Mouse (Mus musculus) v-Abl transformed pro-B cells (cell line): Measurements from ENCODE around the gene Rhov.

Experiments used
- in situ Hi-C, 2 experiments: fragments of 400-800 bp; cut with MboI; formaldehyde crosslinking; loops; one replicate each; pipeline ENCODE4 v1.15.1; 2025; ENCODE audit not compliant: unreplicated experiment in 2 of 2

The Rhov gene

GRCm38 (mm10) chr2:119270643-119271331 is at the start of gene Rhov:
Rhov (minus strand) TSS chr2:119271272.
- in situ Hi-C loops = no loop called here

GRCm38 (mm10) chr2:119320571-119320970 is 49.5 kb upstream of the Rhov start:
- in situ Hi-C loops = no loop called here

DNA sequence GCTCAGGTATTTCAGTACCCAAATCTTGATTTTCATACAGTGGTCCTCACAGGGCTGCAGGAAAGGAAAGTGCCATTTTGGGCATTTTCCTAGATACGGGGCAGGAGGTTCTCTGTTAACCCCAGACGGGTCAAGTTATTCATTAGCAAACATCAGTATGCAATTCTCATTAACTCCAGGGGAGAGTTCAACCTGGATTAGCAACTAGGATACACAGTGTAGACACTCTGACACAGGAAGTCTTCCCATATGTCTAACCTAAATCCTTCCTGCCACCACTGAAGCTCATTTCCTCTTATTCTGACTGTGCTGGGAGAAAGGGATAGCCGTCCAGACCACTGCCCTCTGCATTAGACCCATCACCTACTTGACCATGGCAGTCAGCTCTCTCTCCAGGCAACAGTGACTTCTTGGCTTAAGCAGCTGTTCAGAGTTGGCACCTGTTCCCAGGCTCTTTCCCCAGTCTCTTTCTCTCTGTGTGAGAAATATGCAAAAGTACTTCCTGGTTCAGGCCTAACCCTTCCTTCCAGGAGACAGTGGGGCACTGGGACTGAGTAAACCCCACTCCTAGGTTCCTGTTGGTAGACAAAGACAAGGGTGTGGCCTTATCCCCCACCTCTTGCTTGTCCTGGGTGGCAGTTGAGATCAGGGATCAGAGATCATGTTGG is 47.1 kb upstream of the Rhov start:
- in situ Hi-C loops = no loop called here

DNA sequence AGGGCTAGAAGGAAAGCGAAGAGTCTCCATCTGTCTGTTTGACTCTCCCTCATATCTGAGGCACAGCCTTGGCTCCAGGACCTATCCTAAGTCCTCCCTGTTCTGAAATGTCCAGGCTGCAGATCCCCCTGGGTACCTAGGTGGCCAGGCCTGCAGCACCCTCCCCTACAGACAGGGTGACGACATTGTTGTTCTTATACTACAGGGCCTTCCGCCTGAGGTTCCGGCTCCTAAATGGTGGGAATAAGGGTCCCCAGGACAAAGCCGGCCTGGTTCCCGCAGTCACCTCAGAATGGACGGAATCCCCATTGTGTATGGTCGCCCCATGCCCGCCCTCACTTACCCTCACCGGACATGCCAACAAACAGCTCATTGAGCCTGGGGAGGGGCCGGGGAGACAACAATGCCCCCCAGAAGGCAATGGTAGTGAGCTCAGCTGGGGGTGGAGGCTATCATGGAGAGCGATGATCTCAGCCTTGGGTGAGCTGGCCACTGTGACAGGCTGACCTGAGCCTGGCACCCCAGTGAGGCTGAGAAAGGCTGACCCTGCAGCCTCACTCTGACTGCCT is 43.8 kb upstream of the Rhov start:
- in situ Hi-C loops = no loop called here

- in situ Hi-C loops = no loop called here
These were observed 42.9 kb upstream of the Rhov start for GRCm38 (mm10) chr2:119313780-119314479.

GRCm38 (mm10) chr2:119312380-119312958 is 41.4 kb upstream of the Rhov start:
- in situ Hi-C loops = no loop called here

DNA sequence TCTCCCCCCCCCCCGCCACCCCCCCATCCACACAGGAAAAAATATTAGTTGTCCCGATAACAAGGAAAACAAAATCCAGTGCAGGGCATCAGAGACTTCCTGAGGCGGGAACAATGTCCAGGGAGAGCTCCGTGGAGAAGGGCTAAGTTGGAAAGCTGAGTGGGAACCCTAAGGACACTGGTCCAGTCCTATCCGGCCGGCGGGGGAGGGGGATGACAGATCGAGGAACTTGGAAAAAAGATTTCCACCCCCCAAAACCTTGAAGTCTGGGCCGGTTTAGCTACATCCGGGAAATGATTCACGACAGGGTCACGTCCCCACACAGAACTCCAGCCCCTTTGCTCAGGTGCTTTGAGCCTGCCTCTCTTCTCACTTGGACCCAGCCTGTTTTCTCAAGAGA is 40.5 kb upstream of the Rhov start:
- in situ Hi-C loops = no loop called here

GRCm38 (mm10) chr2:119304798-119305208 is 33.7 kb upstream of the Rhov start:
- in situ Hi-C loops = loop anchor here (5.0 kb wide), 1 partner anchor 32 kb away; no protein-coding TSS in a partner anchor

GRCm38 (mm10) chr2:119304391-119304790 is 33.3 kb upstream of the Rhov start:
- in situ Hi-C loops = loop anchor here (5.0 kb wide), 1 partner anchor 33 kb away; no protein-coding TSS in a partner anchor

DNA sequence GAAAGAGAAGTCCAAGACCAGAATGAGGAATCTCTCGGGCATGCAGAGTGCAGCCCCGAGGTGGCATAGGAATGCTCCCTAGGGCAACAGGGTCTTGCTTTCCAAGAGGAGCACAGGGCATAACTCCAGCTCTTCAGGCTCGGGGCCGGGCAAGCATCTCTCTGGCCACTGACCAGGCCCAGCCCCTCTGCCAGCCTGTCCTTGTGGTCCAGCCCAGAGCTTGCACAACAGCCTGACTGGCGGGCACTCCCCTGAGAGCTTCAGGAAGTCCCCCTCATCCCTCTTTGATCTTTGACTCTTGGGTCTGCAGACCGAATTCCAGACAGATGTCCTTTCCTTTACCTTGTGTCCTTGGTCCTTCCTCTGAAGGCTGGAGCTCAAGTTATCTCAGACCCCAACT is 31.8 kb upstream of the Rhov start:
- in situ Hi-C loops = loop anchor here (5.0 kb wide), 1 partner anchor 34 kb away; no protein-coding TSS in a partner anchor

DNA sequence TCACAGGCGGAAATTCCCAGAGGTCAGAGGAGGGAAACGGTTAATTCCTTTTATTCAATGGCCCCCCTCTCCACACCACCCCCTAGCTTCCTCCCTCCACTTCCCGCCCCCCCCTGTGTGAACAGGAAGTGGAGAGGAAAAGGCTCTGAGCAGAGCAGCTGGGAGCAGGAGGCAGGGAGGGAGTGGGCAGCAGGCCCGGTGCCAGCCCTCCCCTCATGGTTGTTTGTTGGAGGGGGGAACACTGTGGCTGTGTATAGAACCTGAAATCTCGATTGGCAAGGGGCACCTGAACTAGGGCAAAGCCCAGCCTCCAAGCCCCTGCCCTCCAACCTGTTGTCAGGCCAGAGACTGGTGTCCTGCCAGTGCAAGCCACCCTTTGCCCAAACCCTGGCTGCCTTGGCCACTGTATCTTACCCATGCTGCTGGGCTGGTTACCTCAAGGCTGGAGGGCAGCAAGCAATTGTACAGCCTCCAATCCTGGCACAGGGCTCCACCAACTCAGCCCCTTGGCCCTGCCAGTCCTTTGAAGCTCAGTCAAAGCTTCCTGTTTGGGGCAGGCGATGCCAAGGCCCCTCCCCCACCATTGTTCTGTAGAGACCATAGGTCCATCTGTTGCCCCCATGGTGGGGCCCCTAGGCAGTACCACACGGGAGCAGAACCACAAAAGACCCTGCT is 29.9 kb upstream of the Rhov start:
- in situ Hi-C loops = loop anchor here (5.0 kb wide), 1 partner anchor 36 kb away; no protein-coding TSS in a partner anchor

GRCm38 (mm10) chr2:119299981-119300818 is 29.1 kb upstream of the Rhov start:
- in situ Hi-C loops = loop anchor here (5.0 to 10.0 kb wide), 4 partner anchors 37 to 215 kb away; no protein-coding TSS in a partner anchor

DNA sequence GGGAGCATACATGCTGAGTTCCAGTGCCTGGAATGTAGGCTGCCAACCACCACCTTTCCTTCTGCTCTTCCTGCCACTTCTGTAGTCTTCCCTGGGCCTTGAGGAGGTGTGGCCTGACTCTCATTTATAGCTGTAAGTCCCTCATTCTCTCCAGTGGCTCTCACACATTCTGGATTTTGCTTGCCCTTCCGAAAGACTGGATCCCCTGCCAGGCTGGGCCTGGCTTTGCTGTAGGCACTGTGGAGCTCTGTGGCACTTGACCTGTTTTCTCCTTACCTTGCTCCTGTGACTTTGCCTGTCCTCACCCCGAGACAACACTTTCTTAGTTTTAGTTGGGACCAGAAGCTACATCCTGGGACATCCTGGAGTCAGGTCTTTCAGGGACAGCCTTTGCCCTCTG is 27.8 kb upstream of the Rhov start:
- in situ Hi-C loops = loop anchor here (5.0 to 10.0 kb wide), 3 partner anchors 128 to 216 kb away; no protein-coding TSS in a partner anchor

DNA sequence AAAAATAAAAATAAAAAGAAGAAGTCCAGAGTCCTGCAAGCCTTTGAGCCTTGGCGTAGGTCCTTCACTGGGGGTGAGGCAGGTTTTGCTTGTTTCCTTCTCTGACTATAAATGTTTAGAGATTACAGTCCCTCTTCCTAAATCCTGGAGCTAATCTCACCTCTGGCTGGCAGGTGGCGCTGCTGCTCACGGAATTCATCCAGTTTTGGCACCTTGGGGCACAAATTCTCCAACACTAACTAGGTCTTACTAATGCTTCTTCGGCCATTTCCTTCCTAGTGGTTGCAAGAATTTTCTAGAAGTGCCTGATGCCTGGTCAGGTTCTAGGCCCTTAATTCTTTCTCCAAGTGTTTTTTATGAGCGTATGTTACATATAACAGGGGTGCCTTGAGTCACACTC is 27.3 kb upstream of the Rhov start:
- in situ Hi-C loops = loop anchor here (5.0 to 10.0 kb wide), 3 partner anchors 129 to 216 kb away; no protein-coding TSS in a partner anchor

GRCm38 (mm10) chr2:119297506-119297905 is 26.4 kb upstream of the Rhov start:
- in situ Hi-C loops = loop anchor here (5.0 to 10.0 kb wide), 3 partner anchors 130 to 217 kb away; no protein-coding TSS in a partner anchor

GRCm38 (mm10) chr2:119296756-119297155 is 25.7 kb upstream of the Rhov start:
- in situ Hi-C loops = loop anchor here (5.0 to 10.0 kb wide), 3 partner anchors 131 to 218 kb away; no protein-coding TSS in a partner anchor

DNA sequence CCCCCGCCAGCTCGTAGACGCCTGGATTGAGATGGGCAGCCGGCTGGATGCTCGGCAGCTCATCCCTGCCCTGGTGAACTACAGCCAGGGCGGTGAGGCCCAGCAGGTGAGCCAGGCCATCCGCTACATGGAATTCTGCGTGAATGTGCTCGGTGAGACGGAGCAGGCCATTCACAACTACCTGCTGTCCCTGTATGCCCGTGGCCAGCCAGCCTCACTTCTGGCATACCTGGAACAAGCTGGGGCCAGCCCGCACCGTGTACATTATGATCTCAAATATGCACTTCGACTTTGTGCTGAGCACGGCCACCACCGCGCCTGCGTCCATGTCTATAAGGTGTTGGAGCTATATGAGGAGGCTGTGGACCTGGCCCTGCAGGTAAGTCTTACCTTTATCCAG is 23.3 kb upstream of the Rhov start:
- in situ Hi-C loops = loop anchor here in 1 of 2 experiments (10.0 kb wide), 1 partner anchor 220 kb away; no protein-coding TSS in a partner anchor

- in situ Hi-C loops = loop anchor here in 1 of 2 experiments (10.0 kb wide), 1 partner anchor 221 kb away; no protein-coding TSS in a partner anchor
These were observed 22.8 kb upstream of the Rhov start for GRCm38 (mm10) chr2:119293776-119294390.
